Mouse (Mus musculus) testis, postnatal 10 days (tissue): Measurements from ENCODE around the gene Nebl.
"Not testable (repeated sequence)": the region's sequence is repeated elsewhere in the genome, so short reads cannot be mapped to it uniquely, and the experiment has no call there.

ENCODE experiments used
- DNase-seq: peaks from one replicate; pipeline ENCODE4 v3.0.0; 2021; ENCODE audit warnings: low spot score

Nebl gene

DNA sequence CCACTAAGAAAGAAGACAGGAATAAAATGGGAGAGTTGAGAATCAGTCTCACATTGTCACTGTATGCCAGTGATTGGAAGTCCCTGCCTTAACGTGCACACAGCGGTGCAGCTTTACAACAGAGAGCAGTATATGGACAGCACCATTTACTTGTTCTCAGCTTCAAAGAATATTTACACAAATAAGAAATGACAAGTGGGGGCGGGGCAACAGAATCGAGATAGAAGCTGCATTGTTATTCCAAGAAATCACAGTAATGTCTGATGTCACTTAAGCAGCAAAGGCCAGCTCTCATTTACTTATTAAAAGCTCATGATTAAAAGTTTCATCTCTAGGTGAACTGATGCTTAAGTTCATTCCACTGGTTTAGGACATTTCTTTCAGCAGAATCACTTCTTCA, 328.8 kb downstream of the Nebl start:
- no peak for DNase-seq

DNA sequence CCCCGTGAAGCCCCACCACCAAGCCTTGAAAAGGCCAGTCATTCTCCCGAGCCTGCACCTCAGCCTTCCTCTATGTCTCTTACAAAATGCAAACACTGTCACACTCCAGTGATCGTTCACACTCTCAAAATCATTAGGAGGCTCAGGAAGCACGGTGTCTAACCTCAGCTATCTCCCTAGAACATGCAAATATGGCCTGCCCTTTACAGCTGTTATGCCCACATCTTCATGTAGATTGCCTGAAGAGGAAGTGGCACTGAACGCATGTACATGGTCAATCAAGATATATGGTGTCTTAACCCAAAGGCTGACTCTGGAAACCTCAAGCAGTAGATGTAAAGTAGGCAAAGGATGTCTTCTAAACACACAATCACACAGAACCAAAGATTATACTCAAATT, 335.0 kb downstream of the Nebl start:
- DNase-seq = no peak

- DNase-seq = no peak
Measured at GRCm38 (mm10) chr2:17391389-17391788, 339.9 kb downstream of the Nebl start.

DNA sequence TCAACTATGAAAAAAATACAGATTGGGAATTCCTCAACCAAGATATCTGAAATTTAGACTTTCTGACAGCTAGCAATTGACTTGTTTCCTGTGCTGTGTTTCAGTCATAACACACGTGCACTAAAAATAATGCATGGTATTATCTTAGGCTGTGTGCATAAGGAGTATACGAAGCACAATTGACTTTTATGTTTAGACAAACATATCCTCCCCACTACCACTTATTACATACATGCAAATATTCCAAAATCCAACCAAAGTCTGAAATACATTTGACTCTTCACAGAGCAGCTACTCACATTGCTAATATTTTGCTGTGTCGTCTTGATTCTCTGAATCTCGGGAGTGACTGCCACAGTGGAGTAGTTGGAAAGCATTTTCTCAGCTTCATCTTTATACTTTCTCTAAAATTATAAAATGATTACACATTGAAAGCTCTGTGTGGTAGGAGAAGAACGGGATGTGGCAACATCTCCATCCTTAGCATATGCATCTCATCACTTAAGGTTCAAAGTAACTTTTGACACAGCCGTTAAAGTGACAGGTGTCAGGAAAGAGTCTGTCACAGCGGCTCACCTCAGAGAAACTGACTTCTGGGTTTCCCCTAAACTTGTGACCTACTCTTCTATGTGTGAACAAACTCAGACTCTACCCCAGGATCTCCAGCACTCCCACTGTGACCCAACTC, 340.6 kb downstream of the Nebl start:
- DNase-seq = no peak

DNA sequence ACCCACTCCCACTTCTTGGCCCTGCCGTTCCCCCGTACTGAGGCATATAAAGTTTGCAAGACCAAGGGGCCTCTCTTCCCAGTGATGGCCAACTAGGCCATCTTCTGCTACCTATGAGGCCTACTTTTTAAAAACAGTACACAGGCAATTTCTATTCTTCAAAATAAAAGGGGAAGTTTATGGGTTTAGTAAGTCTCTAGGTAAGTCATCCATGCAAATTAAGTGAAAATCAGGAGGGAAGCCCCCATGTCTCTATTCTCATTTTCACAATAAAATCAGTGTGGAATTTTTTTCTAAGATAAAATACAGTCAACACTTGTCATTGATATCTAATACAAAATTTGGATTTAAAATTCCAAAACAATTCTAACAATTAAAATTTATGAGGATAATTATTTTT, 341.4 kb downstream of the Nebl start:
- no peak for DNase-seq

- DNase-seq = no peak
Measured at GRCm38 (mm10) chr2:17389379-17389778, 341.9 kb downstream of the Nebl start.

DNA sequence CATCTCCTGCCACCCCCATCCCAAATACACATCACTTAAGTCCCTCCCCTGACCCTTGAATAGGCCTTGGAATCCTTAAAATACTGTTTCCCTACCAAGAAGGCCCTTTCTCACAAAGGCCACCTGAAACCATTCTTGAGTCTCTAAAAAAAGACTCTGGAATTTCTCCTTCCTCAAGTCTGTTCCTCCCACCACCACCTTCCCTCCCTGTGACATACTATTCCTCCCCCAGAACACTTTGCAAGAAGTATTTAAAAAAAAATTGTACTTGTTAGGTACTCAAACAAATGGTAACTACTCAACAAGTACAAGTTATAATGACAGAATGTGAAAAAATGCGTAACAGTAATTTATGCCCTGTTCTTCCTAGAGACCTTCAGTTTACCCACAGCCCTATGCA, 349.0 kb downstream of the Nebl start:
- no peak for DNase-seq

GRCm38 (mm10) chr2:17375916-17376315, 355.3 kb downstream of the Nebl start:
- no peak for DNase-seq

DNA sequence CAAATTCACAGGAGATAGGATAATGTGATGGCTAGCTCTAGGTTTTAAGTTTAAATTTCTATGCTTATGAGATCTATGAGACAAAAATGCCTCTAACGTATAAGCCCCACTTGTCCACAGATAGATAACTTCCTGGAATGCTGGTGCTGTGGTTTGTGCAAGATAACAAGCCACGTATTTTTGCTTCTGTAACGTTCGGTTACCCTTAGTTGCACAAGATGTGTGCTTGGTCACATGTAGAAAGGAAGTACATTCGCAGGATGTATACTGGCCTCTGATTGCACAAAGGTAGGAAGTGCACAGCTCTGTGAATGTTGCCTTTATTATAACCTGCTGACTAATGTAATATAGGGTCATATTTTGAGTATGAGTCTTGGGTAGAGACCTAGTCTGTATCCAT, 365.6 kb downstream of the Nebl start:
- no peak for DNase-seq

DNA sequence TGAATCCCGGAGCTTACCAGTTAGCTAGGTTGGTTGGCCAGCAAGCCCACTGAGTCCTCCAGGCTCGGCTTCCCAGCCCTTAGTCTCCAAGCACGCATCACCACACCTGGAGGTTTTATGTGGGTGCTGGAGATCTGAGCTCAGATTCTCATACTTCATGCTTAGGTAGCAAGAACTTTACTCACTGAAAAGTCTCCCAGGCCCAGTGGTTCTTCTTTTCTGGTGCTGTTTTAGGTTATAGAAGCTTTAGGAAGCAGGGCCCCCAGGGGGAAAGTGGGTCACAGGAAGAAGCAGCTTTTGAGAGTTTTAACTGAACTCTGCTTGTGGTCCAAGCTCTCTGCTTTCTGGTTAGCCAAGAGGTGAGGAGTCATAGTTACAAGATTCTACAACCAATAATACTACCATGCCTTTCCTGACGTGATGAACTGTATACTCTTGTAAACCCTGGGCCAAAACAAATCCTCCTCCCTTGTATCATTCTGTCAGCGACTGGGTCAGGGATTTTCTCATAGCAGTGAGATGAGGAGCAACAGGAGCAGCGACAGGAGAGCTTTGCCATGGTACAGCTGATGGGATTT, 366.2 kb downstream of the Nebl start:
- no peak for DNase-seq

DNA sequence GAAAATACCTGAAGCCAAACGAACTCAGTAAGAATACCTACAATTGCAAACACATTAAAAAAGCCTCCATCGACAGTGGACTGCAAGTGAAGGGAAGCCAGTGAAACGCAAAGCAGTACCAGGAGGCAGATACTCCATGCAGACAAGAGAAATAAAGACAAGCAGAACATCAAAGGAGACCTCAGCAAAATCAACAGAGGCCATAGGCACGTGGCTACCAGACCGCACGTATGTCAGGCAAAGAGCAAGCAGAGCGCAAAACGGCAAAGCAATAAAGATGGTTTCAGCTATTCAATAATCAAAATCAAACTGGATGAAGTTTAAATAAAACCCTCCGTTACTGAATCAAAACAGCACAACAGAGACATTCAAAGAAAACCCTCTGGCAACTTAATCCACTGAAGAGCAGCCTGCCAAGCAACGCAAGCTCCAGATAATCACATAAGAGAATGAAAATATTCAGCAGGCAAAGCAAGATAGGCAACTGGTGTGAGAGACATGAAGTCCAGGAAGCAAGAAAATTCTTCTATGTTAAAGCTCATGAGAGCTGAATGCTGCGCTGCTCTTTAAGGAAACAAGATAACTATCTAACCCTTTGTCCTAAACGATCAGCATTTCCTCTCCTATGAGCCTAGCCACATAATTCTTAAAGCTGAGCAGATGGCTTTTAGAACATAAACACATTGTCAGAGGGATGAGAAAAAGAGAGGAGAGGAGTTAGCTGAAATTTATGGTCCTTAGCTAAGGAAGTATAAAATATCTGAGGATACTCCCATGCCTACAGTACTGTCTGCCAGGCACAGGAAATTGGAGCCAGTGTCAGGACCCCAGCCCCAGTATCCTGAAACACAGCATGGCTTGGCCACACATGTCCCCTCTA, 367.7 kb downstream of the Nebl start:
- DNase-seq = no peak

- DNase-seq = no peak
Measured at GRCm38 (mm10) chr2:17362181-17362580, 369.1 kb downstream of the Nebl start.

DNA sequence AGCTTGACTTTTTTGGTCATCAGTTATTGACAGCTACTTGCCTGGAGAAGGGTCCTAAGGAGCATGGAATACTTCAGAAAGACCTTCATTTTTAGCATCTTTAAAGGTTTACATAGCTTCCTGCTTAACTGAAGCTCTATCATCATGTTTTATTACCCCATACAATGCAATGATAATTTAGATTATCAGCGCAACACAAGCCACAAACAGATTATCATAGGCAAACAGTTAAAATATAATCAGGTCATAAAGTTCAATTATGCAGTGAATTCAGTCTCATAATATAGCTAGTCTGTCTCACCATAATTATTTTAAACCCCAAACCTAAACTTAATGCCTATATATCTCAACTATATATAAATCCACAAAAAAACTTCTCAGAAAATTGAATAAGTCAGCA, 386.6 kb downstream of the Nebl start:
- DNase-seq = no peak

DNA sequence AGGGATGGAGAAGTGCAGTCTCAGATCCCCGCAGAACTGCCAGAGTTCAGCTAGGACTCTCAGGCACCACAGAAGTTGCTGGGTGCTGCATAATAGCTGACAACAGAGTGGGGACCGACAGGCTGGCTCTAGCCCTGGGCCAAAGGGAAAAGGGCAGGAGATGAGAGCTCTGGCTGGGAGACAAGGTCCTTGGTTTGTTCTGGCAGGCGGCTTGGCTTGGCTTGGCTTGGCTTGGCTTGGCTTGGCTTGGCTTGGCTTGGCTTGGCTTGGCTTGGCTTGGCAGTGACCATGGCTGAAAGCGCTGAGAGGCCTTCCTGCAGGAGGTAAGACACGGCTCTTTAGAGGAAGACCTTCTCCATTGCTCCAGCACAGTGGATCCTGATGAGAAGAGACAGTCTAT, 395.8 kb downstream of the Nebl start:
- no peak for DNase-seq

GRCm38 (mm10) chr2:17326590-17326989, 404.7 kb downstream of the Nebl start:
- DNase-seq = no peak

GRCm38 (mm10) chr2:17316850-17317249, 414.4 kb downstream of the Nebl start:
- no peak for DNase-seq

- no peak for DNase-seq
Measured at GRCm38 (mm10) chr2:17301379-17301778, 429.9 kb downstream of the Nebl start.

GRCm38 (mm10) chr2:17297496-17297895, 433.8 kb downstream of the Nebl start:
- no peak for DNase-seq

GRCm38 (mm10) chr2:17295257-17295656, 436.0 kb downstream of the Nebl start:
- not testable (repeated sequence) for DNase-seq
